Mouse (Mus musculus): ENCODE measurements around the gene Slc22a16. TPM values are rescaled to one million over a fixed set of nuclear protein-coding genes. Genes with fewer than 3 reads are reported as not detected.

The Slc22a16 gene
- polyA plus RNA-seq, 1 experiment from 2014 or later, result not detected

GRCm38 (mm10) chr10:40645346-40645745 is 75.2 kb downstream of the Slc22a16 start:
- no peak for ATAC-seq (ENCODE audit: low read depth)
- Histone ChIP-seq H3K4me1 (replicated peaks) (no peaks in the 10 kb centered on the region), H3K27me3 (no peaks in the 10 kb centered on the region), H3K4me2 (no peak overlapping the region), H3K9ac (no peak overlapping the region), H3K36me3 (no peaks in the 10 kb centered on the region), H3K9me3 (0 out of 2 replicates have a peak, but pooled peaks cover 4% of the 10 kb centered on the region), H3K4me3 (no peak overlapping the region), H3K27ac (replicated peaks) (no peak overlapping the region)
- 96% methylated on average over 1 of the region's 1 CpGs for WGBS

GRCm38 (mm10) chr10:40648776-40649175 is 78.6 kb downstream of the Slc22a16 start:
- no peak overlapping the region for H3K27ac ChIP-seq (replicated peaks)
- H3K9ac ChIP-seq, result no peak overlapping the region
- H3K36me3 ChIP-seq, result no peaks in the 10 kb centered on the region
- H3K9me3 ChIP-seq, result 0 out of 2 replicates have a peak, but pooled peaks cover 4% of the 10 kb centered on the region
- peaks cover 11% of the 10 kb centered on the region for H3K4me1 ChIP-seq (replicated peaks)
- no peak for ATAC-seq (ENCODE audit: low read depth)
- no peak overlapping the region for H3K4me3 ChIP-seq
- no peak overlapping the region for H3K4me2 ChIP-seq
- H3K27me3 ChIP-seq, result no peaks in the 10 kb centered on the region
- WGBS, result 85% methylated on average over 12 of the region's 12 CpGs

GRCm38 (mm10) chr10:40649634-40650033 is 79.5 kb downstream of the Slc22a16 start:
- Histone ChIP-seq H3K27ac (replicated peaks) (no peak overlapping the region), H3K9me3 (0 out of 2 replicates have a peak, but pooled peaks cover 4% of the 10 kb centered on the region), H3K4me2 (no peak overlapping the region), H3K4me3 (no peak overlapping the region), H3K9ac (no peak overlapping the region), H3K4me1 (replicated peaks) (peaks cover 17% of the 10 kb centered on the region), H3K36me3 (no peaks in the 10 kb centered on the region), H3K27me3 (no peaks in the 10 kb centered on the region)
- no peak for ATAC-seq (ENCODE audit: low read depth)
- 36% methylated on average over 4 of the region's 4 CpGs for WGBS

- no peak overlapping the region for H3K9ac ChIP-seq
- WGBS, result 82% methylated on average over 2 of the region's 2 CpGs
These were observed 81.5 kb downstream of the Slc22a16 start for GRCm38 (mm10) chr10:40651676-40652075.

More at GRCm38 (mm10) chr10:40651676-40652075, 81.5 kb downstream of the Slc22a16 start:
- no peak overlapping the region for H3K27ac ChIP-seq (replicated peaks)
- ATAC-seq (ENCODE audit: low read depth), result no peak
- H3K27me3 ChIP-seq, result no peaks in the 10 kb centered on the region
- no peak overlapping the region for H3K4me3 ChIP-seq
- H3K4me1 ChIP-seq (replicated peaks), result peaks cover 17% of the 10 kb centered on the region
- H3K36me3 ChIP-seq, result no peaks in the 10 kb centered on the region
- H3K4me2 ChIP-seq, result no peak overlapping the region
- H3K9me3 ChIP-seq, result no peaks in the 10 kb centered on the region; the same call in 1 of the 2 replicates

Other genes starting within 250 kb of the Slc22a16 start
- 11.1 and 12.5 TPM in 2 replicates for gene Cdk19, start 230.8 kb upstream of the Slc22a16 start, polyA plus RNA-seq (2015; fragmentation: Nextera tagmentation; extraction: Ambion mirVana)
- gene Ddo, start 59.7 kb downstream of the Slc22a16 start, polyA plus RNA-seq (2015; fragmentation: Nextera tagmentation; extraction: Ambion mirVana), result 0.41 and 0.56 TPM in 2 replicates
- gene Mettl24, start 112.9 kb downstream of the Slc22a16 start, polyA plus RNA-seq (2015; fragmentation: Nextera tagmentation; extraction: Ambion mirVana), result 0.70 and 0.96 TPM in 2 replicates

All from neural tube, embryonic 13.5 days (tissue).